In the genomic region with DNA sequence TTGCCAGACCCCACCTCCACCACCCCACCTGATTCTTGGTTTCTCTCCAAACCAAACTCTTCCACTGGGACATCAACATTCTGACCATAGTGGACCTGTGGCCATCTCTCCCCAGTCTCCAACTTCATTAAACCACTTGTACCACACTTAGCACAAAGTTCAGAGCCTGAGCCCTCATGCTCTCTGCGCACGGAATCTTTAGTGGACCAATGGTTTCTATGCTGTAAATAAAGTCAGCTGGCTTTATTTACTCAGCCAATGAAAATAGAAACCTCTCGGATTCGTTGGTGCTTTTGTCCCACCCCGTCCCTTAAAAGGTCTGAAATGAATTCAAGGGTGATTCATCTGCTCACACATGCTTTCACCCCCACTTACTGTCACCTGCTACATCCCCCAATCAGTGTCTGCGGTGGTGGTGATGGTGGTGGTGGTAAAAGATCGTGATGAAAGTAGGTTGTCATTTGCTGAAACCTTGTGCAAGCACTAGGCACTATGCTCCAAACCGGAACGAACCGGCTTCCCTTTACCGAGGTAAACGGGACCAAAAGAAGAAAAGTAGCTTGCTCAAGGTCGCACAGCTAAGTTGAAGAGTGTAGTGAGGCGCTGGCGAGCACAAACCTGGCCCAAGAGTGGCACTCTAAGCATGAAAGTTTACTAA, we compare ENCODE assay signal across 8 mouse cellular contexts. TPM values are rescaled to one million over a fixed set of nuclear protein-coding genes. Genes with fewer than 3 reads are reported as not detected.
DNase-seq lines count a peak whose midpoint lies in the region; ATAC-seq and TF ChIP-seq lines count a peak whose summit lies in the region.

No protein-coding gene starts in this region.

- peak; percentile 23 to 54 for DNase-seq in left cerebral cortex, adult 8-10 months (ENCODE audit: low spot score in 2 of 2)
- no peak for DNase-seq in left cerebral cortex, postnatal 4 days
- peak; percentile 56 for DNase-seq in NIH3T3 (ENCODE audit: low read depth)
- peak; percentile 60 for DNase-seq in liver, postnatal 0 days
- no peak for DNase-seq in cerebellum, postnatal 4 days (ENCODE audit: low spot score in 2 of 2)

- H3K4me3 ChIP-seq in embryonic facial prominence, embryonic 12.5 days, result peak overlapping the region; percentile 79
- H3K4me3 ChIP-seq in intestine, embryonic 16.5 days (ENCODE audit: low read length), result peak overlapping the region; percentile 87
- peak overlapping the region; percentile 88 for H3K4me3 ChIP-seq in liver, postnatal 0 days (ENCODE audit: low read depth, low read length)
- H3K4me3 ChIP-seq in olfactory bulb, adult 2 months (ENCODE audit: insufficient read depth, low read depth, low read length), result peak overlapping the region; percentile 93

- no peak for TF ChIP-seq CTCF in liver, postnatal 0 days (IDR thresholded peaks at IDR 0.05; ENCODE audit: low read depth)
- TF ChIP-seq CTCF in olfactory bulb, adult 2 months (IDR thresholded peaks at IDR 0.05; ENCODE audit: insufficient read depth, low read depth, low read length), result no peak

- no peak for TF ChIP-seq POLR2A in olfactory bulb, adult 2 months (IDR thresholded peaks at IDR 0.05; ENCODE audit: insufficient read depth, low read depth, low read length)

- H3K4me2 ChIP-seq in embryonic facial prominence, embryonic 12.5 days (replicated peaks), result peak overlapping the region; percentile 97
- H3K4me2 ChIP-seq in intestine, embryonic 16.5 days (ENCODE audit: low read depth, low read length), result peak overlapping the region; percentile 99
- H3K4me2 ChIP-seq in liver, postnatal 0 days (ENCODE audit: low read depth, low read length), result peak overlapping the region; percentile 98

- no peak for TF ChIP-seq EP300 in liver, postnatal 0 days (IDR thresholded peaks at IDR 0.05; ENCODE audit: low read depth)

- intact Hi-C loops in left cerebral cortex, postnatal 4 days (cut with DNase I), result no loop called here

- H3K9ac ChIP-seq in embryonic facial prominence, embryonic 12.5 days, result peak overlapping the region; percentile 83
- H3K9ac ChIP-seq in intestine, embryonic 16.5 days (ENCODE audit: low read depth, low read length), result peak overlapping the region; percentile 90
- H3K9ac ChIP-seq in liver, postnatal 0 days (replicated peaks), result peak overlapping the region; percentile 94

- H3K27me3 ChIP-seq in embryonic facial prominence, embryonic 12.5 days, result no peaks in the 10 kb centered on the region
- 0 out of 2 replicates have a peak, but pooled peaks cover 2% of the 10 kb centered on the region for H3K27me3 ChIP-seq in intestine, embryonic 16.5 days (replicated peaks; ENCODE audit: control insufficient read depth, insufficient read depth, low read length)
- 0 out of 2 replicates have a peak, but pooled peaks cover 2% of the 10 kb centered on the region for H3K27me3 ChIP-seq in liver, postnatal 0 days (ENCODE audit: insufficient read depth, low read length)

- no peak for ATAC-seq in embryonic facial prominence, embryonic 12.5 days (ENCODE audit: insufficient number of reproducible peaks, insufficient read depth, low FRiP score, low TSS enrichment)
- ATAC-seq in intestine, embryonic 16.5 days, result peak; percentile 21
- ATAC-seq in liver, postnatal 0 days, result peak; percentile 75

- no peak overlapping the region for H3K27ac ChIP-seq in embryonic facial prominence, embryonic 12.5 days
- peak overlapping the region; percentile 14; the same call in 1 of the 2 replicates for H3K27ac ChIP-seq in intestine, embryonic 16.5 days (ENCODE audit: low read length)
- peak overlapping the region; percentile 92 for H3K27ac ChIP-seq in liver, postnatal 0 days (ENCODE audit: low read depth)
- no peak overlapping the region; the same call in 1 of the 2 replicates for H3K27ac ChIP-seq in olfactory bulb, adult 2 months (ENCODE audit: insufficient read depth, low read depth, low read length)

- peaks cover 8% of the 10 kb centered on the region for H3K4me1 ChIP-seq in embryonic facial prominence, embryonic 12.5 days
- H3K4me1 ChIP-seq in intestine, embryonic 16.5 days (ENCODE audit: control insufficient read depth, insufficient read depth, low read length), result peaks cover 8% of the 10 kb centered on the region
- peaks cover 13% of the 10 kb centered on the region for H3K4me1 ChIP-seq in liver, postnatal 0 days (ENCODE audit: insufficient read depth)
- peaks cover 21% of the 10 kb centered on the region; the same call in 1 of the 2 replicates for H3K4me1 ChIP-seq in olfactory bulb, adult 2 months (ENCODE audit: control insufficient read depth, insufficient read depth, low read length)

- no peaks in the 10 kb centered on the region for H3K36me3 ChIP-seq in embryonic facial prominence, embryonic 12.5 days
- H3K36me3 ChIP-seq in intestine, embryonic 16.5 days (ENCODE audit: control insufficient read depth, insufficient read depth, low read length), result no peaks in the 10 kb centered on the region
- H3K36me3 ChIP-seq in liver, postnatal 0 days (replicated peaks; ENCODE audit: insufficient read depth, low read length), result 0 out of 2 replicates have a peak, but pooled peaks cover 3% of the 10 kb centered on the region

- no peaks in the 10 kb centered on the region for H3K9me3 ChIP-seq in embryonic facial prominence, embryonic 12.5 days
- H3K9me3 ChIP-seq in intestine, embryonic 16.5 days (ENCODE audit: control insufficient read depth, low read length), result no peaks in the 10 kb centered on the region
- no peaks in the 10 kb centered on the region for H3K9me3 ChIP-seq in liver, postnatal 0 days (ENCODE audit: low read length)

- 32% methylated on average over 15 of the region's 15 CpGs for WGBS in embryonic facial prominence, embryonic 12.5 days
- WGBS in intestine, embryonic 16.5 days, result 16% methylated on average over 15 of the region's 15 CpGs
- WGBS in liver, postnatal 0 days (ENCODE audit: insufficient replicate concordance), result 16% methylated on average over 15 of the region's 15 CpGs
- 7% methylated on average over 15 of the region's 15 CpGs for WGBS in olfactory bulb, adult 2 months

RNA-seq across cellular contexts. Expression of gene Ttll11, which starts 1.3 kb away (rescaled TPM):
- 10 to 100 TPM; 37.3 to 54.3 (median 41.6) TPM for total RNA-seq in left cerebral cortex, adult 8-10 months (2022)
- total RNA-seq in left cerebral cortex, postnatal 4 days (2021), result 1 to 10 TPM; 8.7 to 9.6 TPM
- polyA plus RNA-seq in embryonic facial prominence, embryonic 12.5 days (2016; fragmentation: Nextera tagmentation; extraction: Ambion mirVana), result 2.4 and 3.1 TPM in 2 replicates
- polyA plus RNA-seq in intestine, embryonic 16.5 days (2015; fragmentation: Nextera tagmentation; extraction: Ambion mirVana), result 0.10 and 0.18 TPM in 2 replicates
- polyA plus RNA-seq in liver, postnatal 0 days (2015; fragmentation: Nextera tagmentation; extraction: Ambion mirVana), result 1.1 and 1.7 TPM in 2 replicates
- polyA plus RNA-seq in olfactory bulb, adult 2 months (2012; ENCODE audit: insufficient read depth, insufficient read length, low replicate concordance, missing spikeins), result not detected in 2 replicates

Comparison
In these comparisons a context has a peak if more than half of its experiments do, and no peak if none do; other contexts are left out.
1. DNase-seq: peak in left cerebral cortex, adult 8-10 months (2 of 2), NIH3T3 (single experiment) and liver, postnatal 0 days (single experiment); none in left cerebral cortex, postnatal 4 days (single experiment) and cerebellum, postnatal 4 days (0 of 2).
2. H3K27ac ChIP-seq: peak in intestine, embryonic 16.5 days (single experiment) and liver, postnatal 0 days (single experiment); none in embryonic facial prominence, embryonic 12.5 days (single experiment) and olfactory bulb, adult 2 months (single experiment).
3. Peak in every context shown above with its lines, with median percentiles within 50 percentile points of each other: H3K4me2 ChIP-seq, H3K4me3 ChIP-seq and H3K9ac ChIP-seq.